Mouse (Mus musculus) c-Kit-negative CD71-positive TER-119-positive erythroid progenitor cells, embryonic 14.5 days (primary cell): ENCODE measurements around the gene Lmx1a.

Experiments used
- DNase-seq: peaks from one replicate; pipeline ENCODE4 v3.0.0-alpha.2; 2013; ENCODE audit warnings: low read depth, low spot score

Lmx1a gene

GRCm38 (mm10) chr1:167788684-167789413 lies 99.8 kb downstream of the Lmx1a start:
- no peak for DNase-seq

- DNase-seq, result no peak
Measured at GRCm38 (mm10) chr1:167789448-167789847, 100.4 kb downstream of the Lmx1a start.

DNA sequence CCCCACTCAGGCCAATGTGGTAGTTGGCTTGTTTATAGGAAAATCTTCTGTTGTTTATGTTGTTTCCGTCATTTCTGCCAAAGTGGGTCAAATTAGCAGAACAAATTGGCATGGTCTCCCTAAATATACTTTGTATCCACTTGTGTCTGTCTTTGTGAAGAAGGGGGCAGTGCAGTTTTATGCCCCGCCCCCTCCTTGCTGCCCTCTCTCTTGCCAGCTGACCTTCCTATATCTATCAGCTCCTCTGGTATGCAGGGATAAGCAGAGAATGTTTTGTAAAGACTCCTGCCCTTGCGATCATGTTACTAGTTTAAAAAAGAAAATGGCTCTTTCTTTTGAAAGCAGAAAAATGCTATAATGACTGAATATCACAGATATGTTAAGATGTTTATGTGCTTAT lies 101.7 kb downstream of the Lmx1a start:
- no peak for DNase-seq

GRCm38 (mm10) chr1:167791221-167791620 lies 102.2 kb downstream of the Lmx1a start:
- DNase-seq, result no peak

- DNase-seq, result no peak
Measured at GRCm38 (mm10) chr1:167801923-167802322, 112.9 kb downstream of the Lmx1a start.

DNA sequence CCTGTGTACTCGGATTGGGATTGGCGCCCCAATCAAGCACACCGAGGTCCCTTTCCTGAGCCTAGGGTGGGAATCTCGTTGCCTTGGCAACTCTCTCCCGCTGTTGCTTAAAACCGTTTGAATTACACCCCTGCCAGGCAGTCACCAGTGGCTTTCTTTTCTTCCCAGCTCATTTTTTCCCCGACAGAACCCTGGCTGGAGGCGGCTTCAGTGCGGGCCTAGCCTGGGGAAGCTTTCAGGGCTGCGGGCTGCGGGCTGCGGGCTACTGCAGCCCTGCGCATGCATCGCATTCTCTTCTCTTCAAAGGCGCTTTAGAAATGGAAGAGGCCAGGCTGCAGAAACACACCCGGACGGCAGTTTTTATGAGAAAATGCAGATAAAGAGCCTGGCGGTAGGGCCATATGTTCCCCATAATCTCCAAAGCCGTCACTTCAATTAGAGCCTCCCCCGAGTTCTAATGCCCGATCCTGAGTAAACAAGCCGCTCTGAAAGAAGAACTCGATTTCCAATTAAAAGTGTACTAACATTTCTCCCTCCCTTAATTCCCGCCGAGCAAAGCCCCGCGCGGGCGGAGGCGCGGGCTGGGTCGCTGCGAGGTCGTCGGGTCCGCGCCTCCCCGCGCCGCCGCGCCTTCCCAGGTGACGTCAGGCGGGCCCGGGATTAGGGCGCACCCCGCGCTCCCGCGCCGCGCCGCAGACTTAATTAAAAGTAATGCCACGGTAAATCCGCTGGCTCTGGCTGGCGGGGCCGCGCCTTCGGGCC lies 113.7 kb downstream of the Lmx1a start:
- DNase-seq, result no peak

DNA sequence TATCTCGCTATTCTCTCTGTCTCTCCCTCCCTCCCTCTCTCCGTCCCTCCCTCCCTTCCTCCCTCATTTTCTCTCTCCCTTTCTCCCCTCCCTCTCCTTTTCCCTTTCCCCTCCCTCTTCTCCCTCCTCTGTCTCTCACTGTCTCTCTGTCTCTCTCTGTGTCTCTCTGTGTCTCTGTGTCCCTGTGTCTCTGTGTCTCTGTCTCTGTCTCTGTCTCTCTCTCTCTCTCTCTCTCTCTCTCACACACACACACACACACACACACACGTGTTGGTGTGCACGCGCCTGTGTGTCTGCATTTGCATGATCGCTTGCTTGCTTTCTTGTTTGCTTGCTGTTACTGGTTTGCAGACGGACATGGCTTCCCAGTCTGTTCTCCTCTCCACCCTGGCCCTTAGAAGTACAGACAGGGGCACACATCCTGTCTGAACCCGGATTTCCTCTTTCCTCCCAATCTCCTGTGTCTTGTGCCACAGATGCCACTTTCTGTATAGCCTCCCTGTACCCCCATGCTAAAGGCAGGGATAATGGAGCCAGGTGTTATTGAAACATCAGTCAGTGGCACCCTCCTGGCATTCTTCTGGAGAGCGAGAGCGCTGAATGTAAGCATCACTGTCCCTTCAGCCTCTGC lies 114.4 kb downstream of the Lmx1a start:
- no peak for DNase-seq

GRCm38 (mm10) chr1:167804836-167805235 lies 115.8 kb downstream of the Lmx1a start:
- DNase-seq, result no peak

- DNase-seq, result no peak
Measured at GRCm38 (mm10) chr1:167811141-167811540, 122.1 kb downstream of the Lmx1a start.

DNA sequence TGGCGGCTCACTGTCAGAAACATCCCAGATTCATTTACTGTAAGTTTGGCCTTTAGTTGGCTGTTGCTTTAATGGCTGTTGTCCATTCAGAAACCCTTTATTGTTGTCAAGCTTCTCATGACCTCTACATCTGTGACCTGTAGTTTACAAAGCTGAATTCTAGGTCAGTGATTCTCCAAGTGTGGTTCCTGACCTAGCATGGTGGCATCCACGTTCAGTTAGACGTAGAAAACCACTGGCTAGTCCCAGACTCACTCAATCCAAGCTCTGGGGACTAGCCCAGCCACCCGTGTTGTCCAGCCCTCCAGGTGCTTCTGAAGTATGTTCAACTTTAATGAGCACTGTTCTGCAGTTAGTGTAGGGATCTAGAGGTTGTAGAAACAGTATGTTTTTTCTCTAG lies 126.1 kb downstream of the Lmx1a start:
- no peak for DNase-seq

- DNase-seq, result no peak
Measured at GRCm38 (mm10) chr1:167817028-167817427, 128.0 kb downstream of the Lmx1a start.

- no peak for DNase-seq
Measured at GRCm38 (mm10) chr1:167817616-167818015, 128.6 kb downstream of the Lmx1a start.

DNA sequence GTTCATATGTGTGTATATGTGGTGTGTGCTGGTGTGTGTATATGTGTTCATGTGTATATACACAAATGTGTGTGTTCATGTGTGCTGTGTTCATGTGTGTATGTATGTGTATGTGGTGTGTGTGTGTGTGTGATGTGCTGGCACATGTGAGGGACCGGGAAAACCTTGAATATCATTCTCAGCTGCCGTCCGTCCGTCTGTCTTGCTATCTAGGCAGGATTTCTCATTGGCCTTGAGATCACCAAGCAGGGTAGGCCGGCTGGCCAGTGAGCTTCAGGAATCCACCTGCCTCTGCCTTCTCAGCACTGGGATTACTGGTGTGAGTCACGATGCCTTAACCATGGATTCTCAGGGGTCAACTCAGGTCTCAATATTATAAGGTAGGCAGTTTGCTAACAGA lies 131.0 kb downstream of the Lmx1a start:
- no peak for DNase-seq

- DNase-seq, result no peak
Measured at GRCm38 (mm10) chr1:167821125-167821524, 132.1 kb downstream of the Lmx1a start.

DNA sequence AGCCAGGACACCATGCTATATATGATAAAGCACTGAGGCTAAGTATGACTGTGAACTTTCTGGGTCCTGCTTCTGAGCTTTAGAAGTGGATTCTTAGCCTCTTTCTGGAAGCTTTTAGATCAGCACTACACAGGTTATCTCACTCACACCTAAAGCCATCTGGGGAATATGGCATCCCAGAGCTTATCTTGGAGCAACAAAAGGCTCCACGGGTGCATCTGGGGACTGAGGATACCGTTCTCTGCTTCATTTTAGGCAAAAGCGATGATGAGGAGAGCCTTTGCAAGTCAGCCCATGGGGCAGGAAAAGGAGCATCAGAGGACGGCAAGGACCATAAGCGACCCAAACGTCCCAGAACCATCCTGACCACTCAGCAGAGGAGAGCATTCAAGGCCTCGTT lies 141.3 kb downstream of the Lmx1a start:
- DNase-seq, result no peak

DNA sequence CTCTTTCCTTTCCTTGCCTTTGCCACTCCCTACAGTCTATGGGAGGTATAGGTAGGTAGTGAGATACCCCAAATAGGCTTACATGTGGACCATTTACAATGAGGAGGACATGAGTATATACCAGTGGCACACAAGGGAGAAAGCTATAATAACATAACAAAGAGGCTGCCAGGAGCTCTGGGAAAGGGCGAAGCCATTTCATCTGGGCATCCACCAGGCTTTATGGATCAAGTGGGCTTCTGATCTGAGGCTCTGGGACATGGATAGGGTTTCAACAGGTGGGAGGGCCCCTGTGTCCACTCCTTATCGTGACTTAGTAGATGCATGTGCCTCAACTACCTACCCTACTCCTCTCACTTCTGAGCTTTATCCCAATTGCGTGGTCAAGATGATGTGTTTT lies 142.6 kb downstream of the Lmx1a start:
- DNase-seq, result no peak

GRCm38 (mm10) chr1:167854801-167855200 lies 165.8 kb downstream of the Lmx1a start:
- DNase-seq, result no peak

GRCm38 (mm10) chr1:167872028-167872427 lies 183.0 kb downstream of the Lmx1a start:
- no peak for DNase-seq

DNA sequence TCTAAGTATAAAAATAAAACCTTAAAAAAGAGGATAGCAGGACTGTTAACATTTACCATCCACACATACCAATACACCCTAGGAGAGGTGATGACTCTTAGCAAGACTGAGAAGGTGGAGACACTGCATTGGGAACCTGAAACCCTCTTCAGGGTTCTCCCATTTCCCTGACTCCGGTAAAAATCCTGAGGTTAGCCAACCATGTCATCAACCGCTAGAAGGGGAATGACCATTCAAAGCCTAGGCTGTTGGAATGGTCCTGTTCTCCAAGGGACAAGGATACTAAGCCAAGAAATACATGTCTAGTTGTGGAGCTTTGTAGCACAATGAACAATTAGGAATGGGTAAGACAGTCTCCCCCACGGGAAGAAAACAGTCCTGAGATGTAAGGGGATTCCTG lies 185.1 kb downstream of the Lmx1a start:
- DNase-seq, result no peak

- DNase-seq, result no peak
Measured at GRCm38 (mm10) chr1:167877931-167878330, 188.9 kb downstream of the Lmx1a start.

DNA sequence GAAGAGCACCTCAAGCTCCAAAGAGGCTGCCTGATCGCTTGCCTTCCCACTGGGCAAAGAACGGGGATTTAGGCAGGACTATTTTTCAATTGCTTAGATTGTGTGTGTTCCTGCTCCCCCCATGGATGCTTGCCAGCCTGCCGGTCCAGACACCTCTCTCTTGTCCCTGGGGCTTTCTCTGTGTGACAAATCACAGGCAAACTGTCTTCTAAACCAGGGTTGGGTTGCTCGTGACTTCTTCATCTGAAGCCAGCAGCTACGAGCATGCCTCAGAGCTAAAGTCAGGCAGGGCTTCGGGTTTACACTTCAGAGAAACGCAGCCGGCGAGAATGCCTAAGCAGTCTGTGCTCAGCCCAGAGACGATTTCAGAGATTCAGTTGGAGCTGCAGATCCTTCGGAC lies 189.3 kb downstream of the Lmx1a start:
- DNase-seq, result no peak

DNA sequence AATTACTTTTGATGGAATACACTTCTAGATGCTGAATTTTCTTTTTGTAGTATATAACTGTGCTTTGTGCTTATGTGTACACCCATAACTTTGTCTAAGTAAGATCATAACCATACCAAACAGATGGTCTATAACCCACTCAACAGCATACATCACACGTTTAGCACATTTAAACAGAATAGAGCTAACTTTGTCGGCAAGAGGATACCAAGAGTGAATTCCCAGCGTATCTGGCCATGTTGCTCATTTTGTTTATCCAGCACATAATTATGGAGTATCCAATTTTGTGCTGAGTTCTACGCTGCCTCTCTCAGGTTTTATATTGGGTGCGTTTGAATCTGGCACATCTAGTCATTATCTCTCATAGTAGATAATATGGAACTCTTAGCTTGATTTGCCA lies 196.7 kb downstream of the Lmx1a start:
- no peak for DNase-seq

DNA sequence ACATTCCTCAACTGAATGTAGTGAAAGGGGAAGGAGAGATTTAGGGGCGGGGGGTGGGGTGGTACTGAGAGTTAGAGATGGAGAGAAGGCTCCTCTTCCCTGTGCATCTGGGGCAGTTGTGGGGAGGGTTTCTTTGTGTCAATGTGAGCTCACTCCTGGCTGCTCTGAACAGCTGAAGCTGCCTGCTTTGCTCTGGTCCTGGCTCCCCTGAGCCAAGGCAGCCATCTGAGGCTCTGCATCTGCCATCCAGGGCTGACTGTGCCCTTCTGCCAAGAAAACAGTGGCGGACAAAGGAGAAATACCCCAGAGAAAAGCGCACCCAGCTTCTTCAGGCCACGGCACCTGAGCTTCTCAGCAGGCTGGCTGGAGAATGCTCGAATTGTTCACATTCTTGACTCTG lies 199.1 kb downstream of the Lmx1a start:
- no peak for DNase-seq
